Mouse (Mus musculus) liver, postnatal 0 days (tissue): ENCODE measurements around the gene Ankrd9. TPM values are rescaled to one million over a fixed set of nuclear protein-coding genes. Genes with fewer than 3 reads are reported as not detected.
A peak's percentile ranks its signal among the peaks of the same experiment; 100 is the strongest.

Source experiments
- ATAC-seq: fragments of 200-750 bp; cut with Nextera tagmentation; 2 replicates; pipeline ENCODE4 v1.8.0; 2017; ENCODE audit warnings: mild to moderate bottlenecking, moderate library complexity
- DNase-seq: peaks from one replicate; pipeline ENCODE4 v3.0.0-alpha.2; 2016
- H3K27ac ChIP-seq: fragments of 300-500 bp; sonication (generic); 2 replicates; pipeline ENCODE4 v1.5.1; 2014; ENCODE audit warnings: antibody characterized with exemption, moderate library complexity, mild to moderate bottlenecking, low read depth
- H3K27me3 ChIP-seq: fragments of 300-500 bp; sonication (generic); 2 replicates; pipeline ENCODE4 v1.6.1; 2014; ENCODE audit warnings: low read length, control low read depth, mixed read lengths; ENCODE audit not compliant: insufficient read depth
- H3K36me3 ChIP-seq: fragments of 300-500 bp; sonication (generic); replicated peaks from 2 replicates; pipeline ENCODE4 v1.6.1; 2014; ENCODE audit warnings: mild to moderate bottlenecking, control low read depth, low read length, moderate library complexity, mixed read lengths; ENCODE audit not compliant: insufficient read depth
- H3K4me1 ChIP-seq: fragments of 300-500 bp; sonication (generic); 2 replicates; pipeline ENCODE4 v1.6.1; 2014; ENCODE audit warnings: antibody characterized with exemption, mild to moderate bottlenecking, control low read depth; ENCODE audit not compliant: insufficient read depth
- H3K4me2 ChIP-seq: fragments of 300-500 bp; sonication (generic); 2 replicates; pipeline ENCODE4 v1.6.1; 2014; ENCODE audit warnings: low read depth, mild to moderate bottlenecking, low read length, moderate library complexity, mixed read lengths
- H3K4me3 ChIP-seq: fragments of 300-500 bp; sonication (generic); 2 replicates; pipeline ENCODE4 v1.5.1; 2014; ENCODE audit warnings: low read depth, low read length
- H3K9ac ChIP-seq: fragments of 300-500 bp; sonication (generic); replicated peaks from 2 replicates; pipeline ENCODE4 v1.6.1; 2014; ENCODE audit warnings: mild to moderate bottlenecking, moderate library complexity
- H3K9me3 ChIP-seq: fragments of 300-500 bp; sonication (generic); 2 replicates; pipeline ENCODE4 v1.6.1; 2016; ENCODE audit warnings: mild to moderate bottlenecking, control low read depth, low read length, mixed read lengths
- CTCF ChIP-seq: sonication (generic); IDR thresholded peaks from 2 replicates; pipeline ENCODE4 v1.5.1; 2016; ENCODE audit warnings: antibody characterized with exemption, low read depth
- EP300 ChIP-seq: IDR thresholded peaks from 2 replicates; pipeline ENCODE4 v1.6.1; 2016; ENCODE audit warnings: antibody characterized with exemption, low read depth, mild to moderate bottlenecking
- WGBS: fragments of 180-500 bp; shearing (Covaris S2); extraction: QIAGEN DNeasy Blood & Tissue Kit; methylation state at CpG from one replicate; pipeline ENCODE4 v1.1.7; 2014; ENCODE audit not compliant: insufficient replicate concordance; 5-methylcytosine and 5-hydroxymethylcytosine counted together
- polyA plus RNA-seq: library from polyadenylated mRNA; unstranded; fragments of >200 nt; fragmentation: Nextera tagmentation; extraction: Ambion mirVana; gene quantifications from 2 replicates; pipeline ENCODE4 v1.2.1, GENCODE M21; 2015

The Ankrd9 gene
- polyA plus RNA-seq, 1 experiment from 2014 or later, result 16.5 TPM

DNA sequence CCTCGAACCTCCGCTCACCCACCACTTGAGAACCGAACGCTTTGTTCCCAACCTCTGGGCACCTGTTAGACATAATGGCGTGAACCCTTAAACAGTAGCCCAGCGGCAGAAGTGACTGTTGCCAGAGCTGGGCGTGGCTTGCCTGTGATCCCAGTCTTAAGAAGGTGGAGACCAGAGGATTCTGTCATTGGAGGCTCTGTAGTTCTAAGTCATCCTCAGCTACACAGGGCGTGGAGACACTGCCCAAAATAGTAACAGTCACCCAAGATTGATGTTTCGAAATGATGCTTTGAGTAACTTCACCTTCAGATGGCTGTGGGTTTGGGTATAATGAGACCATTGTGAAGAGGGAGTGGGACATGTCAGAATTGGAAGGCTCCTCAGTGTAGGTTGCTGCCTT lies 25.3 kb upstream of the Ankrd9 start:
- DNase-seq (no peak), ATAC-seq (no peak)
- Histone ChIP-seq H3K9me3 (no peaks in the 10 kb centered on the region), H3K9ac (no peak overlapping the region), H3K27ac (no peak overlapping the region), H3K4me1 (peaks cover 17% of the 10 kb centered on the region), H3K4me2 (no peak overlapping the region), H3K27me3 (no peaks in the 10 kb centered on the region), H3K36me3 (no peaks in the 10 kb centered on the region), H3K4me3 (no peak overlapping the region)
- no peak for TF ChIP-seq CTCF
- WGBS, result 67% methylated on average over 9 of the region's 9 CpGs

DNA sequence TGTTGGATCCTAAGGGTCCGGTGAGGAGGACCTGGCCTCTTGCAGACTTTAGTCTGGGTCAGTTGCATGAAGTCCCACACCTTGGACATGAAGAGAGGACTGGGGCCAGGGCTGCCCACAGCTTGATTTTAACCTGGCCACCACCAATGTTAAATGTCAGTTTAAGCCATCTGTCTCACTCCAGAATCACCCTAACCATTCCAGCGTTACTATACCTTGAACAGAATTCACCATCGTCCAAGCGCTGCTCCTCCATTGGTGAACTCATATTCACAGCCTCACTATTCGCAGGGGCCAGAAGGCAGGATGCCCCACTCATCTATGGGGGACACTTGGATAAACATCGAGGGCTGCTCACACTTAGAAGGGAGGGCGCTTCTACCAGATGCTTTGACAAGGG lies 22.1 kb upstream of the Ankrd9 start:
- Histone ChIP-seq H3K27ac (no peak overlapping the region), H3K4me3 (no peak overlapping the region), H3K9ac (no peak overlapping the region), H3K4me1 (no peaks in the 10 kb centered on the region), H3K36me3 (no peaks in the 10 kb centered on the region), H3K4me2 (no peak overlapping the region), H3K9me3 (peaks cover 4% of the 10 kb centered on the region; the same call in 1 of the 2 replicates), H3K27me3 (no peaks in the 10 kb centered on the region)
- ATAC-seq (no peak), DNase-seq (no peak)
- WGBS, result 90% methylated on average over 7 of the region's 7 CpGs
- no peak for TF ChIP-seq EP300
- no peak for TF ChIP-seq CTCF

DNA sequence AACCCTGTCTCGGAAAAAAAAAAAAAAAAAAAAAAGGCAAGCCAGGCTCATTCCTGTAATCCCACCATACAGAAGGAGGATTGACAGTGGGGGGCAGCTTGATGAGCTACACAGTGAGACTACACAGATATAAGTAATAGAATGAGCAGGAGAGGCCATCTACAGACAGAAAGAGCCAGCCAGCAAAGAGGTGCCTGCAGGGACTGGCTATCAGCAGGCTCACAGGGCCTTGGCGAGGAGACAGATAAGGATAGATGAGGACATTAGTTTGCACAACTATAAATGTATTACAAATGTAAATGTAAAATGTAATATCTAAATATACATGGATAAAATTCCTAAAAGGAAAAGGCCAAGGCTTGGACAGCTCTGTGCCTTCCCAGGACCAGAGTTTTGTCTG lies 21.0 kb upstream of the Ankrd9 start:
- ATAC-seq, result no peak
- WGBS, result 54% methylated on average over 1 of the region's 2 CpGs

DNA sequence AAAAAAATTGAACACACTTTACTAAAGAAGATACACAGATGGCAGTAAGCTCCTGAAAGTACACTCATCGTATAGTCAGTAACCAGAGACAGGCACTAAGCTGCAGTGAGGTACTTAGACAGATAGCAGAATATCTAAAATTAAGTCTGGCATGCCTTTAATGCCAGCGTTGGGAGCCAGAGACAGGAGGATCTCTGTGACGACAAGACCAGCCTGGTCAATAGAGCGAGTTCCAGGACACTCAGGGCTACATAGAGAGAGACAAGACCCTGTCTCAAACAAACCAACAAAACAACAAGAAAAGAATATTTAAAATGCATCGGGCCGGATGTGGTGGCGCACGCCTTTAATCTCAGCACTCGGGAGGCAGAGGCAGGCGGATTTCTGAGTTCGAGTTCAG lies 19.3 kb upstream of the Ankrd9 start:
- 93% methylated on average over 11 of the region's 11 CpGs for whole genome bisulfite sequencing
- ATAC-seq, result no peak
- TF ChIP-seq EP300, result no peak
- TF ChIP-seq CTCF, result no peak

More for the DNA sequence above, 21.0 kb upstream of the Ankrd9 start:
- H3K4me3 ChIP-seq, result no peak overlapping the region
- DNase-seq, result no peak
- no peak overlapping the region for H3K4me2 ChIP-seq
- H3K27ac ChIP-seq, result no peak overlapping the region
- no peaks in the 10 kb centered on the region for H3K4me1 ChIP-seq
- no peak overlapping the region for H3K9ac ChIP-seq
- TF ChIP-seq EP300, result peak; percentile 27; the same call in 1 of the 2 replicates
- TF ChIP-seq CTCF, result no peak
- no peaks in the 10 kb centered on the region for H3K27me3 ChIP-seq
- no peaks in the 10 kb centered on the region for H3K36me3 ChIP-seq
- H3K9me3 ChIP-seq, result peaks cover 4% of the 10 kb centered on the region; the same call in 1 of the 2 replicates

DNA sequence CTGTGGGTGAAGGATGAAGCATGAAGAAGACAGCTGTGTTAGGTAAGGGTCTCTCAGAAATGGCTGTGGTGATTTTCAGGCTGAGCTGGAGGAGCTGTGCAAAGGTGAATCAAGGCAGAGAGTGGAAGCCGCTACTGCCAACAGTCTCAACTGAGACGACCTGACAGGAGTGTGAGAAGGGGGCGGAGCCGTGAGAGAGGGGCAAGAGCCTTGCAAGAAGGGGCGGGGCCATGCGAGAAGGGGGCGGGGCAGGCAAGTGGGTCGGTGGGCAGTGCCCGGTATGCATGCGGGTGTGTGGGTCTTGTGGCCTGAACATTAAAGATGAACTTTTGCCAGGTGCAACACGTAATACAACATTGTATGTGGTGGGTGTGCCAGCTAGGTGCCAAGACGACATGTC lies 15.8 kb upstream of the Ankrd9 start:
- Histone ChIP-seq H3K4me3 (no peak overlapping the region), H3K36me3 (no peaks in the 10 kb centered on the region), H3K9me3 (peaks cover 4% of the 10 kb centered on the region; the same call in 1 of the 2 replicates), H3K27ac (no peak overlapping the region), H3K27me3 (no peaks in the 10 kb centered on the region), H3K4me1 (peaks cover 9% of the 10 kb centered on the region), H3K4me2 (no peak overlapping the region), H3K9ac (no peak overlapping the region)
- 53% methylated on average over 12 of the region's 12 CpGs for WGBS
- ATAC-seq (no peak), DNase-seq (peak; percentile 31)
- TF ChIP-seq CTCF (no peak), EP300 (no peak)

More for the DNA sequence above, 19.3 kb upstream of the Ankrd9 start:
- Histone ChIP-seq H3K9me3 (peaks cover 4% of the 10 kb centered on the region; the same call in 1 of the 2 replicates), H3K36me3 (no peaks in the 10 kb centered on the region), H3K27me3 (no peaks in the 10 kb centered on the region), H3K4me2 (no peak overlapping the region), H3K4me3 (no peak overlapping the region), H3K4me1 (no peaks in the 10 kb centered on the region), H3K27ac (no peak overlapping the region), H3K9ac (no peak overlapping the region)
- no peak for DNase-seq

DNA sequence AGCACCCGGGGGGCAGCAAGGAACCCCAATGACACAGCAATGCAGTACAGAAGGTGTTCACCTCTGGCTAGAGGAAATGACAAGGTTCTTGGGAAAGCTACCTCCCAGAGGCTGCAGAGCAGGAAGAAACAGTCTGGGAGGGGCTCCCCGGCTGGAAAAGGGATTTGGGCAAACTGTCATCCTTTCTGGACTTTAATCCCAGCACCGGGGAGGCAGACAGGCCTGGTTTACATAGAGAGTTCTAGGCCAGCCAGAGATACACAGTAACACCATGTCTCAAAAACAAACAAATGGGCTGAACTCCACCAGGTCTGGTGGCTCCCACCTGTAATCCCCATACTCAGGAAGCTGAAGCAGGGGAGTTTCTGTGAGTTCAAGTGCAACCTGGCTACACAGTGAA lies 14.4 kb upstream of the Ankrd9 start:
- no peak for ATAC-seq
- DNase-seq, result no peak
- TF ChIP-seq EP300 (no peak), CTCF (no peak)
- Histone ChIP-seq H3K36me3 (no peaks in the 10 kb centered on the region), H3K4me2 (no peak overlapping the region), H3K27me3 (no peaks in the 10 kb centered on the region), H3K4me1 (peaks cover 9% of the 10 kb centered on the region), H3K4me3 (no peak overlapping the region), H3K9me3 (peaks cover 4% of the 10 kb centered on the region; the same call in 1 of the 2 replicates), H3K9ac (no peak overlapping the region), H3K27ac (no peak overlapping the region)
- WGBS, result 63% methylated on average over 3 of the region's 3 CpGs

DNA sequence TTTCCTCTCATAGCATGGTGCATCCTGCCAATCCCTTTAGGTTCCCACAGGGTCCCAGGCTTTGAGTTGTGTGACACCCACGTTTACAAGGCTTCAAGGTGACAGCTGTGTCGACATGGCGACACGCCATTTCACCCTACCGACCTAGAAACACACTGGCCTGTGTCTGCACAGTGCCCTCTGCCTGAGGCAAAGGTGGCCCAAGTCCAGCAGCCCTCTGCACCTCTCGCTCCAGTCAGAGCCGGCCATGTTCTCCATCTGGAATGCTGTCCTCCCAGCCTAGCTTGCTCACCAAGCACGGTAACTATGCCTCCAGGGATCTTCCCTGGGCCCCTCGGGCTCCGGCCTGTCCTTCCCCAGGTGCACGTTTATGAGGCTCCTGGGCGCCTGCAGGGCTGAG lies 13.9 kb upstream of the Ankrd9 start:
- ATAC-seq, result no peak
- Histone ChIP-seq H3K36me3 (no peaks in the 10 kb centered on the region), H3K27me3 (no peaks in the 10 kb centered on the region), H3K4me2 (peak overlapping the region; percentile 74), H3K9ac (no peak overlapping the region), H3K9me3 (peaks cover 2% of the 10 kb centered on the region; the same call in 1 of the 2 replicates), H3K4me1 (peaks cover 9% of the 10 kb centered on the region), H3K27ac (no peak overlapping the region), H3K4me3 (peak overlapping the region; percentile 56)
- WGBS, result 78% methylated on average over 12 of the region's 12 CpGs
- DNase-seq, result no peak
- no peak for TF ChIP-seq EP300
